ENCODE assay signal across 13 mouse cellular contexts in the genomic region with DNA sequence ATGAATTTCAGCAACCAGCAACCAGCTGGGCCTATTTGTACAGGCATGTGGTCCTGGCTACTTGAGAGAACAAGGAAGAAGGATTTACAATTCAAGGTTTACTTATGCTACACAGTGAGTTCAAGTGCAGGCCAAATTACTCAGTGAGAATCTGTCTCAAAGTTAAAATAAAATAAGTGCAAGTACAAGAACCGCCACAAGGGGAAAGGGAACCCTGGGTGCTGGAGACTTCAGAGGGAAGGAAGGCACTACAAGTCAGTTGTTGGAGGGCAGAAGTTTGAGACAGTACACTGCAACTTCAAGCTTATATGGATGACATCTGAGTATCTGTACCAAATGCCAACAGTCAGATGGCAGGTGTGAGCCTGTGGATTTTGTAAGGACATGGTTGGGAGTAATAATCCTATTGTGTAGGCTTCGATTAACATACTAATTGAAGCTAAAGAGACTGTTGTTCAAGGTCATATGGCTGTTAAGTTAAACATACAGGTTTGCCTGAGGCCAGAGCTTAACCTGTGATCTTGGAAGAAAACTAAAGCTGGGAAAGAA. TPM values are rescaled to one million over a fixed set of nuclear protein-coding genes. Genes with fewer than 3 reads are reported as not detected.
DNase-seq lines count a peak whose midpoint lies in the region; ATAC-seq and TF ChIP-seq lines count a peak whose summit lies in the region.
"Had no signal": no experiment of that assay in that cellular context is flagged by ENCODE, and none has a peak within 500 bp of the region (broad histone marks: within the 10 kb centered on the region; RNA-seq: fewer than 3 reads in every experiment).

No protein-coding gene starts in this region.

- peak; percentile 16; the same call in 1 of the 2 replicates for TF ChIP-seq CTCF in liver, embryonic 14.5 days (IDR thresholded peaks at IDR 0.05; ENCODE audit: low read depth)

- H3K4me2 ChIP-seq in liver, embryonic 14.5 days (ENCODE audit: low read depth), result no peak overlapping the region
- H3K4me2 ChIP-seq in liver, embryonic 12.5 days, result no peak overlapping the region
- H3K4me2 ChIP-seq: heart, embryonic 13.5 days had no signal

- TF ChIP-seq EP300 in liver, embryonic 14.5 days (IDR thresholded peaks at IDR 0.05; ENCODE audit: low read depth), result no peak

- no peak overlapping the region for H3K27ac ChIP-seq in liver, embryonic 14.5 days
- H3K27ac ChIP-seq in liver, embryonic 12.5 days, result no peak overlapping the region
- no peak overlapping the region for H3K27ac ChIP-seq in hindbrain, embryonic 10.5 days
- H3K27ac ChIP-seq: heart, embryonic 13.5 days had no signal

- H3K9ac ChIP-seq in liver, embryonic 14.5 days (replicated peaks), result no peak overlapping the region
- no peak overlapping the region for H3K9ac ChIP-seq in liver, embryonic 12.5 days
- H3K9ac ChIP-seq: heart, embryonic 13.5 days had no signal

- ATAC-seq in liver, embryonic 14.5 days (ENCODE audit: insufficient read depth), result no peak
- ATAC-seq in liver, embryonic 12.5 days, result no peak
- ATAC-seq: midbrain, embryonic 16.5 days had no signal

- H3K36me3 ChIP-seq in liver, embryonic 14.5 days (replicated peaks; ENCODE audit: control insufficient read depth, insufficient read depth, low read depth), result no peaks in the 10 kb centered on the region
- peaks cover 26% of the 10 kb centered on the region for H3K36me3 ChIP-seq in liver, embryonic 12.5 days
- no peaks in the 10 kb centered on the region; the same call in 1 of the 2 replicates for H3K36me3 ChIP-seq in hindbrain, embryonic 10.5 days

- 51% methylated on average over 2 of the region's 2 CpGs for WGBS in liver, embryonic 14.5 days (ENCODE audit: insufficient replicate concordance)
- WGBS in liver, embryonic 12.5 days (ENCODE audit: insufficient replicate concordance), result 68% methylated on average over 2 of the region's 2 CpGs
- 75% methylated on average over 2 of the region's 2 CpGs for WGBS in hindbrain, embryonic 10.5 days

- no peaks in the 10 kb centered on the region for H3K9me3 ChIP-seq in liver, embryonic 14.5 days (ENCODE audit: control insufficient read depth, low read length)
- H3K9me3 ChIP-seq in liver, embryonic 12.5 days (replicated peaks), result no peaks in the 10 kb centered on the region
- H3K9me3 ChIP-seq in hindbrain, embryonic 10.5 days, result no peaks in the 10 kb centered on the region
- H3K9me3 ChIP-seq: heart, embryonic 13.5 days had no signal

- H3K4me1 ChIP-seq in liver, embryonic 14.5 days (replicated peaks; ENCODE audit: control insufficient read depth in 2 of 2, insufficient read depth in 2 of 2, low read length in 1 of 2), result no peaks in the 10 kb centered on the region
- H3K4me1 ChIP-seq in liver, embryonic 12.5 days, result no peaks in the 10 kb centered on the region
- H3K4me1 ChIP-seq in hindbrain, embryonic 10.5 days (replicated peaks), result no peaks in the 10 kb centered on the region

- no peak overlapping the region for H3K4me3 ChIP-seq in liver, embryonic 14.5 days (ENCODE audit: insufficient read depth in 1 of 2, low read depth in 2 of 2, low read length in 2 of 2)
- no peak overlapping the region for H3K4me3 ChIP-seq in liver, embryonic 12.5 days
- H3K4me3 ChIP-seq in hindbrain, embryonic 10.5 days, result no peak overlapping the region
- H3K4me3 ChIP-seq: heart, embryonic 13.5 days had no signal

- no peak for DNase-seq in liver, embryonic 14.5 days (ENCODE audit: low read depth in 3 of 3, low spot score in 3 of 3)
- peak; percentile 37 for DNase-seq in CD4-positive, CD25-positive, alpha-beta regulatory T cell, adult 2 months (ENCODE audit: low read depth, low spot score)
- DNase-seq in ES-CJ7 (ENCODE audit: low read depth, low spot score), result peak; percentile 60
- DNase-seq in induced T-regulatory cell, adult 2 months (ENCODE audit: low read depth), result peak; percentile 36
- no peak for DNase-seq in hindbrain, embryonic 10.5 days (ENCODE audit: low spot score)
- DNase-seq in heart, postnatal 4 days, result no peak
- DNase-seq: cerebellum, postnatal 14 days; kidney, postnatal 4 days; lung, adult 2 months; thymus, postnatal 25 days had no signal

- no peaks in the 10 kb centered on the region for H3K27me3 ChIP-seq in liver, embryonic 14.5 days (ENCODE audit: control insufficient read depth, insufficient read depth, low read length)
- no peaks in the 10 kb centered on the region for H3K27me3 ChIP-seq in liver, embryonic 12.5 days (replicated peaks)
- H3K27me3 ChIP-seq in hindbrain, embryonic 10.5 days (ENCODE audit: insufficient read depth, poor library complexity, severe bottlenecking), result no peaks in the 10 kb centered on the region
- H3K27me3 ChIP-seq: heart, embryonic 13.5 days had no signal

RNA-seq across cellular contexts. Expression of a gene that starts 28.0 kb away (rescaled TPM):
- 8.9 and 11.2 TPM in 2 replicates for polyA plus RNA-seq in liver, embryonic 14.5 days (2012; rRNA removed)
- 21.3 and 22.5 TPM in 2 replicates for polyA plus RNA-seq in liver, embryonic 14.5 days (2014; fragmentation: Nextera tagmentation; extraction: Ambion mirVana)
- polyA plus RNA-seq in liver, embryonic 12.5 days (2016; fragmentation: Nextera tagmentation; extraction: Ambion mirVana), result 26.6 and 27.4 TPM in 2 replicates
- 28.7 and 36.8 TPM in 2 replicates for polyA plus RNA-seq in hindbrain, embryonic 10.5 days (2016; fragmentation: Nextera tagmentation; extraction: Ambion mirVana)
- total RNA-seq in heart, postnatal 4 days (2021), result 100 to 1,000 TPM; 226 to 231 TPM

Comparison
In these comparisons a context has a peak if more than half of its experiments do, and no peak if none do; other contexts are left out.
1. DNase-seq: peak in CD4-positive, CD25-positive, alpha-beta regulatory T cell, adult 2 months (single experiment), ES-CJ7 (single experiment) and induced T-regulatory cell, adult 2 months (single experiment); none in liver, embryonic 14.5 days (0 of 3), hindbrain, embryonic 10.5 days (single experiment) and heart, postnatal 4 days (single experiment).